Mouse (Mus musculus): ENCODE data around the gene Olfr1076. TPM values are rescaled to one million over a fixed set of nuclear protein-coding genes. Genes with fewer than 3 reads are reported as not detected.
"Not testable (repeated sequence)": the region's sequence is repeated elsewhere in the genome, so short reads cannot be mapped to it uniquely, and the experiment has no call there.

Gene Olfr1076
- polyA plus RNA-seq (2015; fragmentation: Nextera tagmentation; extraction: Ambion mirVana): not detected in 2 replicates

DNA sequence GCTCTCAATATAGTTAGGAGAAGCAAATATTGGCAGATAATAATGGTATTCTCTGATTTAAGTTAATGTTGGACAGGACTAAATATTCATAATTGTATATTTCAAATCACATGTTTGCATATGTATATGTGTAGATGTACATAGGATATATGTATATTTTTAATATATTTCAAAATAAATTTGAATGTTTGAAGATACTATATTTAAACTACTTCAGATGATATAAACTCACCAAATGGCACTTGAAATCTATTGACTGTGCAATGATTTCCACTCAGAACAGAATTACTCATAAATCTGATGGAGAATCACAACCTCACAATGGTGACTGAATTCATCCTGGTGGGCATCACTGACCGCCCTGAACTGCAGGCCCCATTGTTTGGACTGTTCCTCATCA, at the start of gene Olfr1076:
Gene Olfr1076 (plus strand): TSS at position 301 of the 400 bp plus-strand sequence.
- H3K9ac ChIP-seq (replicated peaks; ENCODE audit: low read length): no peak within 1 kb of the TSS
- H3K27me3 ChIP-seq (ENCODE audit: insufficient read depth, low read length): no peaks in the 10 kb centered on the region
- no peaks in the 10 kb centered on the region for H3K36me3 ChIP-seq (ENCODE audit: insufficient read depth, low read length)
- no peaks in the 10 kb centered on the region for H3K9me3 ChIP-seq (ENCODE audit: low read length)
- H3K4me2 ChIP-seq (replicated peaks; ENCODE audit: low read depth, low read length): no peak within 1 kb of the TSS
- H3K4me1 ChIP-seq (ENCODE audit: insufficient read depth, low read length): no peaks in the 10 kb centered on the region
- H3K4me3 ChIP-seq (ENCODE audit: low read length): no peak within 1 kb of the TSS
- 89% methylated on average over 1 of the region's 1 CpGs for WGBS
- no peak within 1 kb of the TSS for H3K27ac ChIP-seq (ENCODE audit: low read length)
- no peak for ATAC-seq (ENCODE audit: low FRiP score, low TSS enrichment)

GRCm38 (mm10) chr2:86460434-86460833, 47.8 kb upstream of the Olfr1076 start:
- H3K4me2 ChIP-seq (replicated peaks; ENCODE audit: low read depth, low read length): no peak overlapping the region
- no peak for ATAC-seq (ENCODE audit: low FRiP score, low TSS enrichment)
- WGBS: 77% methylated on average over 1 of the region's 1 CpGs
- H3K27me3 ChIP-seq (ENCODE audit: insufficient read depth, low read length): no peaks in the 10 kb centered on the region
- H3K9me3 ChIP-seq (ENCODE audit: low read length): no peaks in the 10 kb centered on the region
- no peaks in the 10 kb centered on the region for H3K36me3 ChIP-seq (ENCODE audit: insufficient read depth, low read length)
- no peak overlapping the region for H3K4me3 ChIP-seq (ENCODE audit: low read length)
- no peak overlapping the region for H3K27ac ChIP-seq (ENCODE audit: low read length)
- H3K9ac ChIP-seq (replicated peaks; ENCODE audit: low read length): no peak overlapping the region
- no peaks in the 10 kb centered on the region for H3K4me1 ChIP-seq (ENCODE audit: insufficient read depth, low read length)

GRCm38 (mm10) chr2:86464442-86465109, 43.7 kb upstream of the Olfr1076 start:
- Histone ChIP-seq H3K4me1 (ENCODE audit: insufficient read depth, low read length) (no peaks in the 10 kb centered on the region), H3K27me3 (ENCODE audit: insufficient read depth, low read length) (no peaks in the 10 kb centered on the region), H3K9ac (replicated peaks; ENCODE audit: low read length) (no peak overlapping the region), H3K9me3 (ENCODE audit: low read length) (no peaks in the 10 kb centered on the region), H3K4me2 (replicated peaks; ENCODE audit: low read depth, low read length) (peak overlapping the region; percentile 29; the same call in 1 of the 2 replicates), H3K36me3 (ENCODE audit: insufficient read depth, low read length) (no peaks in the 10 kb centered on the region), H3K4me3 (ENCODE audit: low read length) (no peak overlapping the region), H3K27ac (ENCODE audit: low read length) (no peak overlapping the region)
- WGBS: 40% methylated on average over 10 of the region's 10 CpGs
- ATAC-seq (ENCODE audit: low FRiP score, low TSS enrichment): 0 out of 2 replicates have a peak, but pooled peaks have one; percentile 27

GRCm38 (mm10) chr2:86487286-86487685, 21.0 kb upstream of the Olfr1076 start, which contains the start of gene Olfr228:
Gene Olfr228 (minus strand): TSS chr2:86487386.
- 38% methylated on average over 1 of the region's 1 CpGs for WGBS
- Histone ChIP-seq H3K4me2 (replicated peaks; ENCODE audit: low read depth, low read length) (no peak within 1 kb of the TSS), H3K9ac (replicated peaks; ENCODE audit: low read length) (no peak within 1 kb of the TSS), H3K36me3 (ENCODE audit: insufficient read depth, low read length) (no peaks in the 10 kb centered on the region), H3K27ac (ENCODE audit: low read length) (no peak within 1 kb of the TSS), H3K27me3 (ENCODE audit: insufficient read depth, low read length) (no peaks in the 10 kb centered on the region), H3K4me1 (ENCODE audit: insufficient read depth, low read length) (no peaks in the 10 kb centered on the region), H3K9me3 (ENCODE audit: low read length) (no peaks in the 10 kb centered on the region), H3K4me3 (ENCODE audit: low read length) (no peak within 1 kb of the TSS)
- ATAC-seq (ENCODE audit: low FRiP score, low TSS enrichment): no peak

DNA sequence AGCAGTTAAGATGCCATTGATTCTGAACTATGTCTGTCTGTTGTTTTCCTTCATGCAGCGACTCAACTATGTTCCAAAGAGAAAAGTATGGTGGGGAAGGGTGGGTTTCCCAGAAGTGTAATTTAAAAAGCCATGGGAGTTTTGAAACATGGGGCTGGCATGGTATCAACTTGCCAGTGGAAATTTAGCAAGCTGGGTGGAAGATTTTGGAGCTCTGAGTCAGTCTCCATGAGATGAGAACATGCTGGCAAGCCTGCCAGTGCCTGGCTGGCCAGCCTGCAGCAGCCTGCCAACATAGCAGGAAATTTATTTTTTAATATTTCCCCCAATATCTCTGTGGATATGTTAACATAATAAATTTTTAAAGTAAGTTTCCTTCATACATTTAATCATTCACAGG, 22.7 kb downstream of the Olfr1076 start:
- H3K27ac ChIP-seq (ENCODE audit: low read length): no peak overlapping the region
- no peaks in the 10 kb centered on the region for H3K36me3 ChIP-seq (ENCODE audit: insufficient read depth, low read length)
- H3K4me1 ChIP-seq (ENCODE audit: insufficient read depth, low read length): no peaks in the 10 kb centered on the region
- H3K9me3 ChIP-seq (ENCODE audit: low read length): no peaks in the 10 kb centered on the region
- H3K27me3 ChIP-seq (ENCODE audit: insufficient read depth, low read length): no peaks in the 10 kb centered on the region
- no peak overlapping the region for H3K4me3 ChIP-seq (ENCODE audit: low read length)
- ATAC-seq (ENCODE audit: low FRiP score, low TSS enrichment): no peak
- no peak overlapping the region for H3K4me2 ChIP-seq (replicated peaks; ENCODE audit: low read depth, low read length)
- WGBS: 77% methylated on average over 1 of the region's 1 CpGs
- H3K9ac ChIP-seq (replicated peaks; ENCODE audit: low read length): no peak overlapping the region

DNA sequence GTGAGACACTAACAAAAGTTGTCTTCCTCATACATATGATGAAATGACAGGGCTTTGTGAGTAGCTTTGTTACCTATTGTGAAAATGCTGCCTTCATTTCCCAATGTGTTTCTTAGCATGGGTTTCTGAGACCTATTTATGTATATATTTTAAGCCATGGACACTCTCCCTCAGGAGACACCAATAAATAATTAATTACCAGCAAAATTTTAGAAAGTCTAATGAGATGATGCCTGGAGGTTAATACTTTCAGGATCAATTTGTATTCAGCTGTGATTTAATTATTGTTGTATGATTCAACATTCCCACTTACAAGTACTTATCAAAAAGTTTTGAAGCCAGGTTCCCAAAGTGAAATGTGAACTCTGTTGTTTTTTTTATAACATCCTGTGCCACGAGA, 34.1 kb downstream of the Olfr1076 start, which contains the start of gene Olfr1079:
Gene Olfr1079 (minus strand): TSS at position 101 of the 400 bp plus-strand sequence.
- no peak within 1 kb of the TSS for H3K4me2 ChIP-seq (replicated peaks; ENCODE audit: low read depth, low read length)
- H3K4me3 ChIP-seq (ENCODE audit: low read length): no peak within 1 kb of the TSS
- 61% methylated on average over 1 of the region's 1 CpGs for WGBS
- no peak within 1 kb of the TSS for H3K27ac ChIP-seq (ENCODE audit: low read length)
- no peak within 1 kb of the TSS for H3K9ac ChIP-seq (replicated peaks; ENCODE audit: low read length)
- H3K36me3 ChIP-seq (ENCODE audit: insufficient read depth, low read length): no peaks in the 10 kb centered on the region
- H3K4me1 ChIP-seq (ENCODE audit: insufficient read depth, low read length): no peaks in the 10 kb centered on the region
- no peaks in the 10 kb centered on the region for H3K27me3 ChIP-seq (ENCODE audit: insufficient read depth, low read length)
- no peak for ATAC-seq (ENCODE audit: low FRiP score, low TSS enrichment)
- no peaks in the 10 kb centered on the region for H3K9me3 ChIP-seq (ENCODE audit: low read length)

DNA sequence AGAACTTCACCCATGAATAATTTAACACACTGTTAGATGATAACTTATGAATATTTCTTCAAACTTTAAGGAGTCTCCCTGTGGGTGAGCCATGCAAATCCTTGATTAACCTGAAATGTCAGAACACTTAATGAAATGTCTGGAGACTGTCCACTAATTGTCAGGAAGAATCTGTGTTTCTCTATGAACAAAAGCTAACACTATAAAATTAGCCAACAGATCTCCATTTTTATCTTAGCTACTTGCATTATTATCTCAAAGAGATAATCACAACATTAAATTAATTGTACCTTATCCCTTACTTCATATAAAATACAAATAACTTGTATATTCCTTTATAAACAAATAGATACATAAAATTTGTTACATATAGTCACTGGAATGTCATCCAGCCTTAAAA, 49.9 kb downstream of the Olfr1076 start, which contains the start of gene Olfr1080:
Gene Olfr1080 (minus strand): TSS at position 101 of the 400 bp plus-strand sequence.
- H3K4me1 ChIP-seq (ENCODE audit: insufficient read depth, low read length); ATAC-seq (ENCODE audit: low FRiP score, low TSS enrichment); H3K4me3 ChIP-seq (ENCODE audit: low read length); H3K36me3 ChIP-seq (ENCODE audit: insufficient read depth, low read length); H3K27ac ChIP-seq (ENCODE audit: low read length); H3K9me3 ChIP-seq (ENCODE audit: low read length); H3K27me3 ChIP-seq (ENCODE audit: insufficient read depth, low read length); H3K9ac ChIP-seq (replicated peaks; ENCODE audit: low read length); H3K4me2 ChIP-seq (replicated peaks; ENCODE audit: low read depth, low read length): not testable (repeated sequence)

Other genes with a start within 250 kb of the Olfr1076 start
- gene Olfr1051, start 229.4 kb upstream of the Olfr1076 start, polyA plus RNA-seq (2015; fragmentation: Nextera tagmentation; extraction: Ambion mirVana): not detected in 2 replicates
- gene Olfr1052, start 216.0 kb upstream of the Olfr1076 start, polyA plus RNA-seq (2015; fragmentation: Nextera tagmentation; extraction: Ambion mirVana): not detected in 2 replicates
- not detected in 2 replicates for gene Olfr1053, start 193.2 kb upstream of the Olfr1076 start, polyA plus RNA-seq (2015; fragmentation: Nextera tagmentation; extraction: Ambion mirVana)
- gene Olfr1054, start 173.0 kb upstream of the Olfr1076 start, polyA plus RNA-seq (2015; fragmentation: Nextera tagmentation; extraction: Ambion mirVana): not detected in 2 replicates
- gene Olfr1055, start 158.2 kb upstream of the Olfr1076 start, polyA plus RNA-seq (2015; fragmentation: Nextera tagmentation; extraction: Ambion mirVana): not detected in 2 replicates
- gene Olfr1056, start 146.0 kb upstream of the Olfr1076 start, polyA plus RNA-seq (2015; fragmentation: Nextera tagmentation; extraction: Ambion mirVana): not detected in 2 replicates
- gene Olfr1057, start 130.1 kb upstream of the Olfr1076 start, polyA plus RNA-seq (2015; fragmentation: Nextera tagmentation; extraction: Ambion mirVana): not detected in 2 replicates
- not detected in 2 replicates for gene Olfr1058, start 119.9 kb upstream of the Olfr1076 start, polyA plus RNA-seq (2015; fragmentation: Nextera tagmentation; extraction: Ambion mirVana)
- gene Olfr1061, start 94.4 kb upstream of the Olfr1076 start, polyA plus RNA-seq (2015; fragmentation: Nextera tagmentation; extraction: Ambion mirVana): not detected in 2 replicates
- not detected in 2 replicates for gene Olfr1062, start 81.7 kb upstream of the Olfr1076 start, polyA plus RNA-seq (2015; fragmentation: Nextera tagmentation; extraction: Ambion mirVana)
- not detected in 2 replicates for gene Olfr1065, start 57.9 kb upstream of the Olfr1076 start, polyA plus RNA-seq (2015; fragmentation: Nextera tagmentation; extraction: Ambion mirVana)
- not detected in 2 replicates for gene Olfr1066, start 52.2 kb upstream of the Olfr1076 start, polyA plus RNA-seq (2015; fragmentation: Nextera tagmentation; extraction: Ambion mirVana)
- gene Olfr228, start 21.1 kb upstream of the Olfr1076 start, polyA plus RNA-seq (2015; fragmentation: Nextera tagmentation; extraction: Ambion mirVana): not detected in 2 replicates
- not detected in 2 replicates for gene Olfr1079, start 34.0 kb downstream of the Olfr1076 start, polyA plus RNA-seq (2015; fragmentation: Nextera tagmentation; extraction: Ambion mirVana)
- not detected in 2 replicates for gene Olfr1080, start 49.8 kb downstream of the Olfr1076 start, polyA plus RNA-seq (2015; fragmentation: Nextera tagmentation; extraction: Ambion mirVana)
- gene Olfr1082, start 90.5 kb downstream of the Olfr1076 start, polyA plus RNA-seq (2015; fragmentation: Nextera tagmentation; extraction: Ambion mirVana): not detected in 2 replicates
- not detected in 2 replicates for gene Olfr1084, start 131.3 kb downstream of the Olfr1076 start, polyA plus RNA-seq (2015; fragmentation: Nextera tagmentation; extraction: Ambion mirVana)
- not detected in 2 replicates for gene Olfr1085, start 153.6 kb downstream of the Olfr1076 start, polyA plus RNA-seq (2015; fragmentation: Nextera tagmentation; extraction: Ambion mirVana)
- not detected in 2 replicates for gene Olfr1086, start 171.6 kb downstream of the Olfr1076 start, polyA plus RNA-seq (2015; fragmentation: Nextera tagmentation; extraction: Ambion mirVana)
- not detected in 2 replicates for gene Olfr1087, start 189.9 kb downstream of the Olfr1076 start, polyA plus RNA-seq (2015; fragmentation: Nextera tagmentation; extraction: Ambion mirVana)
- not detected in 2 replicates for gene Olfr1089, start 225.2 kb downstream of the Olfr1076 start, polyA plus RNA-seq (2015; fragmentation: Nextera tagmentation; extraction: Ambion mirVana)

Data from kidney, embryonic 16.5 days (tissue).